Mouse (Mus musculus): ENCODE results near the gene Mpzl2. TPM values are rescaled to one million over a fixed set of nuclear protein-coding genes. Genes with fewer than 3 reads are reported as not detected.

Mpzl2 gene
- 46.2 and 59.3 TPM in 2 replicates for polyA plus RNA-seq (2015; fragmentation: Nextera tagmentation; extraction: Ambion mirVana)

- peak within 1 kb of the TSS; percentile 57; the same call in 1 of the 2 replicates for H3K27ac ChIP-seq (ENCODE audit: low read length)
These were observed at the start of gene Mpzl2 for GRCm38 (mm10) chr9:45039499-45039898. Gene Mpzl2, plus strand, starts transcription at chr9:45039799.

DNA sequence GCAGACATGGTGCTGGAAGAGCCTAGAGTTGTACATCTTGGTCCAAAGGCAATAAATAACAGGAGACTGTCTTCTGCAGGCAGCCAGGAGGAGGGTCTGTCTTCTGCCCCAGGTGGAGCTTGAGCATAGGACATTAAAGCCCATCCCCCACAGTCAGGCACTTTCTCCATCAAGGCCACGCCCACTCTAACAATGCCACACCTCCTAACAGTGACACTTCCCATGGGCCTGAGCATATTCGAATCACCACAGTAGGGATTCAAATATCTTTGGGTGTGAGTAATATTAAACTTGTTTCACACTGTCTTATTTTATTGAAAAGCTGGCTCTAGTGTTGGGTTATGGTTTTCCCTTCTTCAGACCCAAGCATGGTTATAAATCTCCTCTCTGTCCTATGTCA is 47.8 kb upstream of the Mpzl2 start:
- Histone ChIP-seq H3K9ac (ENCODE audit: low read length) (no peak overlapping the region), H3K27me3 (ENCODE audit: control insufficient read depth, insufficient read depth, low read length) (no peaks in the 10 kb centered on the region; the same call in 1 of the 2 replicates), H3K9me3 (replicated peaks; ENCODE audit: control insufficient read depth, low read length) (no peaks in the 10 kb centered on the region), H3K36me3 (ENCODE audit: control insufficient read depth, insufficient read depth, low read length) (no peaks in the 10 kb centered on the region), H3K4me1 (ENCODE audit: control insufficient read depth, insufficient read depth, low read length) (no peaks in the 10 kb centered on the region), H3K27ac (ENCODE audit: low read length) (no peak overlapping the region), H3K4me3 (replicated peaks; ENCODE audit: low read length) (no peak overlapping the region), H3K4me2 (ENCODE audit: low read depth, low read length) (no peak overlapping the region)
- 77% methylated on average over 2 of the region's 2 CpGs for WGBS
- no peak for ATAC-seq (ENCODE audit: insufficient read depth, low FRiP score)

More at GRCm38 (mm10) chr9:45039499-45039898, at the start of gene Mpzl2:
- H3K9ac ChIP-seq (ENCODE audit: low read length): peak within 1 kb of the TSS; percentile 52
- peak within 1 kb of the TSS; percentile 40 for H3K4me2 ChIP-seq (ENCODE audit: low read depth, low read length)
- WGBS: 40% methylated on average over 5 of the region's 5 CpGs
- ATAC-seq (ENCODE audit: insufficient read depth, low FRiP score): no peak
- H3K4me1 ChIP-seq (ENCODE audit: control insufficient read depth, insufficient read depth, low read length): peaks cover 7% of the 10 kb centered on the region; the same call in 1 of the 2 replicates
- H3K9me3 ChIP-seq (replicated peaks; ENCODE audit: control insufficient read depth, low read length): no peaks in the 10 kb centered on the region
- peak within 1 kb of the TSS; percentile 7; the same call in 1 of the 2 replicates for H3K4me3 ChIP-seq (replicated peaks; ENCODE audit: low read length)
- no peaks in the 10 kb centered on the region for H3K27me3 ChIP-seq (ENCODE audit: control insufficient read depth, insufficient read depth, low read length)
- H3K36me3 ChIP-seq (ENCODE audit: control insufficient read depth, insufficient read depth, low read length): no peaks in the 10 kb centered on the region

GRCm38 (mm10) chr9:44992271-44992670 is 47.3 kb upstream of the Mpzl2 start:
- no peaks in the 10 kb centered on the region; the same call in 1 of the 2 replicates for H3K27me3 ChIP-seq (ENCODE audit: control insufficient read depth, insufficient read depth, low read length)
- H3K9me3 ChIP-seq (replicated peaks; ENCODE audit: control insufficient read depth, low read length): no peaks in the 10 kb centered on the region
- no peaks in the 10 kb centered on the region for H3K36me3 ChIP-seq (ENCODE audit: control insufficient read depth, insufficient read depth, low read length)
- no peak overlapping the region for H3K27ac ChIP-seq (ENCODE audit: low read length)
- no peak overlapping the region for H3K9ac ChIP-seq (ENCODE audit: low read length)
- H3K4me3 ChIP-seq (replicated peaks; ENCODE audit: low read length): no peak overlapping the region
- H3K4me2 ChIP-seq (ENCODE audit: low read depth, low read length): no peak overlapping the region
- no peaks in the 10 kb centered on the region for H3K4me1 ChIP-seq (ENCODE audit: control insufficient read depth, insufficient read depth, low read length)
- no peak for ATAC-seq (ENCODE audit: insufficient read depth, low FRiP score)

DNA sequence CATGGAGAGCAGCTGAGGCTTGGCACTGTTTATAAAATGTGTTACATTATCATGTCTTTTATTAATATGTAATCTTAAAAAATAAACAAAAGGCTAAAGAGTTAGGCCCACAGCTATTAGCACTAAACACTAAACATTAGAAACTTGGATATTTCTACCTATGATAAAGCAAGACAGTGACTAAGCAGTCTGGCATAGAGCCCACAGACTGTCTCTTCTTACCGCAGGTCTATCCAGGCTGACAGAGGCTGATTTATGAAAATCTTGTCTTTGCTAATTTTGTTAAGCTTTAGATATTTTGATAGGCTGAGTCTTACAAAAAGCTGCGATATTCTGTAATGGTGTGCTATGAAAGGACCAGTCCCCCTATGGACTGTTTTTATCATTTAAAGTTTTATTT is 46.3 kb upstream of the Mpzl2 start:
- no peak overlapping the region for H3K4me3 ChIP-seq (replicated peaks; ENCODE audit: low read length)
- H3K36me3 ChIP-seq (ENCODE audit: control insufficient read depth, insufficient read depth, low read length): no peaks in the 10 kb centered on the region
- ATAC-seq (ENCODE audit: insufficient read depth, low FRiP score): no peak
- H3K9me3 ChIP-seq (replicated peaks; ENCODE audit: control insufficient read depth, low read length): no peaks in the 10 kb centered on the region
- no peak overlapping the region for H3K27ac ChIP-seq (ENCODE audit: low read length)
- H3K27me3 ChIP-seq (ENCODE audit: control insufficient read depth, insufficient read depth, low read length): no peaks in the 10 kb centered on the region; the same call in 1 of the 2 replicates
- no peaks in the 10 kb centered on the region for H3K4me1 ChIP-seq (ENCODE audit: control insufficient read depth, insufficient read depth, low read length)
- no peak overlapping the region for H3K9ac ChIP-seq (ENCODE audit: low read length)
- WGBS: 73% methylated on average over 2 of the region's 2 CpGs
- no peak overlapping the region for H3K4me2 ChIP-seq (ENCODE audit: low read depth, low read length)

DNA sequence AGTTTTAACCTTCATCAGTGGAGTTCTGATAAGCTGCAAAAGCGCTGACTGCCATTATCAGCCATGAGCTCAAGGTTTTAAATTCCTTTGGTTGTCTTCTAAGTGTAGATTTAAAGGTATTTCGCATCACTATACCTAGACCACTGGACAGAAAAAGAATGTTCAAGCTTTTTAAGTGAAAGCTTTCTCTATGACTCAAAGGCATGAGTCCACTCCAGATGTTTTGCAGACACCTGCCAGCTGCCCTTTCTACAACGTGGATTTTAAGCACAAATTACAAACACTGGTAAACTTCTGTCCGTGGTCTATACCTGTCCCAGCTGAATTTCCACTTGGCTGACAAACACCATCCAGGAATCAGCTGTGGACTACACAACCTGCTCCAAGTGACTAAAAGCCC is 44.6 kb upstream of the Mpzl2 start:
- Histone ChIP-seq H3K9me3 (replicated peaks; ENCODE audit: control insufficient read depth, low read length) (no peaks in the 10 kb centered on the region), H3K4me1 (ENCODE audit: control insufficient read depth, insufficient read depth, low read length) (no peaks in the 10 kb centered on the region), H3K9ac (ENCODE audit: low read length) (no peak overlapping the region), H3K4me2 (ENCODE audit: low read depth, low read length) (no peak overlapping the region), H3K4me3 (replicated peaks; ENCODE audit: low read length) (no peak overlapping the region), H3K27ac (ENCODE audit: low read length) (no peak overlapping the region), H3K36me3 (ENCODE audit: control insufficient read depth, insufficient read depth, low read length) (no peaks in the 10 kb centered on the region), H3K27me3 (ENCODE audit: control insufficient read depth, insufficient read depth, low read length) (no peaks in the 10 kb centered on the region)
- ATAC-seq (ENCODE audit: insufficient read depth, low FRiP score): no peak
- WGBS: 67% methylated on average over 4 of the region's 4 CpGs

DNA sequence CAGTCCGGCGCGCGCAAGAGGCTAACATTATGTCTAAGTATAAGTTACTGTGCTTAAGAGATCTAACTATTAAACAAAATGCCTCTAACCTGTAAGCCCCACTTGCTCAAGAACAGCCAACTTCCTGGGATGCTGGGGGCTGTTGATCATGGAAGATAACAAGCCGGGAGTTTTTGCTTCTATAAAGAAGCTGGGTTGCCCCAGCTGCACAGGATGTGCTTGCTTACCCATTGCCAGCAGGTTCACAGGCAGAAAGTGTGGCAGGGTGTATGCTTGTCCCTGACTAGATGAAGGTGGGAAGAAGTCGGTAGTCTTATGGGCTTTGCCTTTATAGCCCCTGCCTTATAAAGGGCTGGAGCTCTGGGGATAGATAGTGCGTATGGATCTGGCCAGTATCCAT is 43.0 kb upstream of the Mpzl2 start:
- H3K4me1 ChIP-seq (ENCODE audit: control insufficient read depth, insufficient read depth, low read length): no peaks in the 10 kb centered on the region
- no peaks in the 10 kb centered on the region for H3K27me3 ChIP-seq (ENCODE audit: control insufficient read depth, insufficient read depth, low read length)
- H3K4me2 ChIP-seq (ENCODE audit: low read depth, low read length): no peak overlapping the region
- H3K9ac ChIP-seq (ENCODE audit: low read length): no peak overlapping the region
- no peak overlapping the region for H3K27ac ChIP-seq (ENCODE audit: low read length)
- H3K4me3 ChIP-seq (replicated peaks; ENCODE audit: low read length): no peak overlapping the region
- ATAC-seq (ENCODE audit: insufficient read depth, low FRiP score): no peak
- no peaks in the 10 kb centered on the region for H3K9me3 ChIP-seq (replicated peaks; ENCODE audit: control insufficient read depth, low read length)
- 94% methylated on average over 7 of the region's 7 CpGs for WGBS
- no peaks in the 10 kb centered on the region for H3K36me3 ChIP-seq (ENCODE audit: control insufficient read depth, insufficient read depth, low read length)

- Histone ChIP-seq H3K4me3 (replicated peaks; ENCODE audit: low read length) (no peak overlapping the region), H3K4me1 (ENCODE audit: control insufficient read depth, insufficient read depth, low read length) (no peaks in the 10 kb centered on the region), H3K9ac (ENCODE audit: low read length) (no peak overlapping the region), H3K4me2 (ENCODE audit: low read depth, low read length) (no peak overlapping the region), H3K27me3 (ENCODE audit: control insufficient read depth, insufficient read depth, low read length) (no peaks in the 10 kb centered on the region), H3K36me3 (ENCODE audit: control insufficient read depth, insufficient read depth, low read length) (no peaks in the 10 kb centered on the region), H3K9me3 (replicated peaks; ENCODE audit: control insufficient read depth, low read length) (no peaks in the 10 kb centered on the region), H3K27ac (ENCODE audit: low read length) (no peak overlapping the region)
- whole genome bisulfite sequencing: 65% methylated on average over 11 of the region's 11 CpGs
- ATAC-seq (ENCODE audit: insufficient read depth, low FRiP score): no peak
These were observed 41.5 kb upstream of the Mpzl2 start for GRCm38 (mm10) chr9:44998138-44998537.

DNA sequence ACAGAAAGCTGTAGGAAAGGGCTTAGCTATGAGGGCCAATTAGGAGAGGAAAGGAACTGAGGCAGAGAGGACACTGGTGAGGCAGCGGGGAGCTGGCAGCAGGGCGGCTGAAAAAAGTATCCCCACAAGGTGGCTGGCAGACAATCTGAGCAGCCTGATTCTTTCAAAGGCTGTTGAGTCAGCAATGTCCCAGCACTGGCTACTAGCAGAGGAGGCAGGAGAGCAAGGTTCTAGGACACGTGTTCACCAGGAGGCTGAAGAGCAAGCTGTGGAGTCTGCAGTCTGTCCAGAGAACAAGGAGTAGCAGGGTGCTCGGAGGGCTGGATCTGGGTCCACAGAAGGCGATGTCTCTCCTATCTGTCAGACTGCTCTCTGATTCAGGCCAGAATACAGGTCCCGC is 40.4 kb upstream of the Mpzl2 start:
- no peak overlapping the region for H3K4me2 ChIP-seq (ENCODE audit: low read depth, low read length)
- H3K4me1 ChIP-seq (ENCODE audit: control insufficient read depth, insufficient read depth, low read length): no peaks in the 10 kb centered on the region
- no peak overlapping the region for H3K4me3 ChIP-seq (replicated peaks; ENCODE audit: low read length)
- H3K9ac ChIP-seq (ENCODE audit: low read length): no peak overlapping the region
- no peak overlapping the region for H3K27ac ChIP-seq (ENCODE audit: low read length)
- WGBS: 56% methylated on average over 6 of the region's 6 CpGs
- no peaks in the 10 kb centered on the region for H3K9me3 ChIP-seq (replicated peaks; ENCODE audit: control insufficient read depth, low read length)
- no peaks in the 10 kb centered on the region for H3K36me3 ChIP-seq (ENCODE audit: control insufficient read depth, insufficient read depth, low read length)
- no peak for ATAC-seq (ENCODE audit: insufficient read depth, low FRiP score)
- no peaks in the 10 kb centered on the region for H3K27me3 ChIP-seq (ENCODE audit: control insufficient read depth, insufficient read depth, low read length)

GRCm38 (mm10) chr9:44999776-45000175 is 39.8 kb upstream of the Mpzl2 start:
- Histone ChIP-seq H3K27ac (ENCODE audit: low read length) (no peak overlapping the region), H3K4me2 (ENCODE audit: low read depth, low read length) (no peak overlapping the region), H3K9ac (ENCODE audit: low read length) (no peak overlapping the region), H3K4me3 (replicated peaks; ENCODE audit: low read length) (no peak overlapping the region), H3K9me3 (replicated peaks; ENCODE audit: control insufficient read depth, low read length) (no peaks in the 10 kb centered on the region), H3K27me3 (ENCODE audit: control insufficient read depth, insufficient read depth, low read length) (no peaks in the 10 kb centered on the region), H3K36me3 (ENCODE audit: control insufficient read depth, insufficient read depth, low read length) (no peaks in the 10 kb centered on the region), H3K4me1 (ENCODE audit: control insufficient read depth, insufficient read depth, low read length) (no peaks in the 10 kb centered on the region)
- 69% methylated on average over 5 of the region's 5 CpGs for WGBS
- ATAC-seq (ENCODE audit: insufficient read depth, low FRiP score): no peak

DNA sequence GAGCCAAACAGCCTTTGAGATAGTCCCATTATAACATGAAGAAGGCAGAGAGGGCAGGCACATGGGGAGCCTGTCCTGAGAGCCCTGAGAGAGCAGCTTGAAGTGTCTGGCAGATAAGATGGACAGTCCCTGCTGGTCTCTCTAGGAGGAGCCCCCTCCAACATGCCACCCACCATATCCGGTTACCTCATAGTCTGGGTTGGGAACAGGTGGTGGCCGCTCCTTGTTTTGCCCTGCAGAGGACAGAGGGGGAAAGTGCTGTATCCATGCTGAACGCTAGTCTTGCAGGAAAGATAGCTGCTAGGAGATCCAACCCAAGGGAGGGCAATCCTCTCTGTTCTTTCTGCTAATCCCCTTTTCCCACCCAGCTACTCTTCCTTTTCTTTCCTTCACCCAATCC is 39.4 kb upstream of the Mpzl2 start:
- no peak overlapping the region for H3K9ac ChIP-seq (ENCODE audit: low read length)
- no peak for ATAC-seq (ENCODE audit: insufficient read depth, low FRiP score)
- H3K4me2 ChIP-seq (ENCODE audit: low read depth, low read length): no peak overlapping the region
- no peak overlapping the region for H3K27ac ChIP-seq (ENCODE audit: low read length)
- no peaks in the 10 kb centered on the region for H3K9me3 ChIP-seq (replicated peaks; ENCODE audit: control insufficient read depth, low read length)
- H3K36me3 ChIP-seq (ENCODE audit: control insufficient read depth, insufficient read depth, low read length): no peaks in the 10 kb centered on the region
- no peak overlapping the region for H3K4me3 ChIP-seq (replicated peaks; ENCODE audit: low read length)
- H3K27me3 ChIP-seq (ENCODE audit: control insufficient read depth, insufficient read depth, low read length): no peaks in the 10 kb centered on the region
- WGBS: 66% methylated on average over 3 of the region's 3 CpGs
- no peaks in the 10 kb centered on the region for H3K4me1 ChIP-seq (ENCODE audit: control insufficient read depth, insufficient read depth, low read length)
